Mouse (Mus musculus) olfactory bulb, adult 2 months (tissue): Measurements from ENCODE around the gene Smpdl3a. TPM values are rescaled to one million over a fixed set of nuclear protein-coding genes. Genes with fewer than 3 reads are reported as not detected.

Experiments
- H3K27ac ChIP-seq: fragments of 200-500 bp; 2 replicates; pipeline ENCODE4 v1.5.1; 2012; ENCODE audit warnings: low read depth, low read length; ENCODE audit not compliant: insufficient read depth
- H3K4me1 ChIP-seq: fragments of 200-500 bp; 2 replicates; pipeline ENCODE4 v1.6.1; 2012; ENCODE audit warnings: low read length; ENCODE audit not compliant: control insufficient read depth, insufficient read depth
- H3K4me3 ChIP-seq: fragments of 200-500 bp; 2 replicates; pipeline ENCODE4 v1.5.1; 2012; ENCODE audit warnings: mild to moderate bottlenecking, low read depth, low read length, moderate library complexity; ENCODE audit not compliant: insufficient read depth
- CTCF ChIP-seq: fragments of 200-500 bp; IDR thresholded peaks from 2 replicates; pipeline ENCODE4 v1.5.1; 2012; ENCODE audit warnings: low read depth, mild to moderate bottlenecking, low read length, moderate library complexity; ENCODE audit not compliant: insufficient read depth
- POLR2A ChIP-seq: fragments of 200-500 bp; IDR thresholded peaks from 2 replicates; pipeline ENCODE4 v1.6.1; 2012; ENCODE audit warnings: mild to moderate bottlenecking, low read depth, low read length, moderate library complexity; ENCODE audit not compliant: insufficient read depth
- WGBS: fragments of 180-500 bp; shearing (Covaris S2); methylation state at CpG from one replicate; pipeline ENCODE4 v1.1.7; 2018; 5-methylcytosine and 5-hydroxymethylcytosine counted together
- polyA plus RNA-seq: library from polyadenylated mRNA; stranded (reverse); fragments of >200 nt; gene quantifications from 2 replicates; pipeline ENCODE4 v1.2.4, GENCODE M21; 2012; ENCODE audit warnings: low replicate concordance; ENCODE audit not compliant: missing spikeins, insufficient read depth, insufficient read length

Gene Smpdl3a
- polyA plus RNA-seq, 1 experiment = not detected

DNA sequence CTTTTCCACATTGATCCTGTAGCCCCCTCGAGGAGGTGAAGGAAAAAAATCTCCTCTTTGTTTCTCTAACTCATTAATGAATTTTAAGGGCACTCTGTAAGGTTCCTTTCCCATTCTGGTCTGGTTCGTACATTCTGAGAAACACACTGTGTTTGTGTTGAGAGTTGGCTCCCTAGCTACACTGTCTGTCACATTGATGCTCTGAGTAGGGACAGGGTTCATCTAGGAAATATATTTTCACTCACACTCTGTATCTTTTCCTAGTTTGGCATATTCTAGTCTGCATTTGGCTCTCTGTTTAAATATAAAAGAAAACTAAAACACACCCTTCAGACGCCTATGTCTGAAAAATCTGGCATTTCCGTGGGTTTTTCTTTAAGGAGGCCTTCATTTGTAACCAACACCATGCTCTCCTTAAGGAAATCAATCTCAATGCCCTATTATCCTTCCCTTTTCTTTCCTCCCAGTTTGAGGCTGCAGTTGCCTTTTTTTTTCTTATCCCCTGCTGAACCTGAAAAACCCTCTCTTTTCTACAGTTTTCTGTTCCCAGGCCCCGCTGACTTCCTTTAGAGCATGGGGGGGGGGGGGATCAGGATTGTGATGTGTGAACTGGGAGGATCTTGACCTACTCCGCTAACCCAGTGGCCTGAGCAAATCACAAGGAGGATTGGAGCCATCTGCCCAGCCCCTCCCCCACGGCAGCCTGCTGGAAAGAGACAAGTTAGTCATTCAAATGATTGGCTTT is 9.8 kb upstream of the Smpdl3a start:
- WGBS = 23% methylated on average over 7 of the region's 7 CpGs
- Histone ChIP-seq H3K4me1 (no peaks in the 10 kb centered on the region; the same call in 1 of the 2 replicates), H3K4me3 (no peak overlapping the region), H3K27ac (no peak overlapping the region)
- no peak for TF ChIP-seq CTCF
- TF ChIP-seq POLR2A = no peak

DNA sequence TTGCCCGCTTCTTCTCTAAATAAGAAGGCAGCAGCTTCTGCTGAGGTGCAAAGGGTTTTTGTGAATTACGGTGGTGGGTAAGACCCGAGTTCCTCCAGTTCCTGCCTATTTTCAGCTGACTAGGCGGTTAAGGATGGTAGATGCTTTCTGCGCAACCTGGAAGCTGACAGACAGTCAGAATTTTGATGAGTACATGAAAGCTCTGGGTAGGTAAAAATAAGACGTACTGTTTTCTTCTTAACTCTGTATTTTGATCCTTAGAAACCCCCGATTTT is 9.3 kb upstream of the Smpdl3a start, which contains the start of gene Fabp7:
Fabp7 (plus strand) TSS at position 6 of the 275 bp plus-strand sequence.
- Histone ChIP-seq H3K4me3 (peak within 1 kb of the TSS; percentile 7; the same call in 1 of the 2 replicates), H3K4me1 (no peaks in the 10 kb centered on the region; the same call in 1 of the 2 replicates), H3K27ac (no peak within 1 kb of the TSS)
- no peak for TF ChIP-seq CTCF
- TF ChIP-seq POLR2A = no peak
- 28% methylated on average over 7 of the region's 7 CpGs for WGBS

DNA sequence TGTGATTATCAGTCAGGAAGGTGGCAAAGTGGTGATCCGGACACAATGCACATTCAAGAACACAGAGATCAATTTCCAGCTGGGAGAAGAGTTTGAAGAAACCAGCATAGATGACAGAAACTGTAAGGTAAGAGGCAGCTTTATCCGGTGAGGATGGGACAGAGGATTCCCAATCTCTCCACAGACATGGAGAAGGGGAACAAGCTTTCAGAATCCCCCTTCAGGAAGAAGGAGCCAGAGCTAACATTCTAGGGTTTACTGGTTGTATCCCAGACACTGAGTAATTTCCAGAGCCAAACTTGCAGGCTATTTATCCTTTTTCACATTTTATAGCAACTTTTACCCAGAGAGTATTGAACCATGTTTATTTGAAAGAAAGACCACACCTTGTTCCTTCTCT is 8.6 kb upstream of the Smpdl3a start:
- 47% methylated on average over 2 of the region's 2 CpGs for WGBS
- Histone ChIP-seq H3K4me1 (no peaks in the 10 kb centered on the region; the same call in 1 of the 2 replicates), H3K4me3 (peak overlapping the region; percentile 7; the same call in 1 of the 2 replicates), H3K27ac (no peak overlapping the region)
- TF ChIP-seq CTCF (no peak), POLR2A (no peak)

DNA sequence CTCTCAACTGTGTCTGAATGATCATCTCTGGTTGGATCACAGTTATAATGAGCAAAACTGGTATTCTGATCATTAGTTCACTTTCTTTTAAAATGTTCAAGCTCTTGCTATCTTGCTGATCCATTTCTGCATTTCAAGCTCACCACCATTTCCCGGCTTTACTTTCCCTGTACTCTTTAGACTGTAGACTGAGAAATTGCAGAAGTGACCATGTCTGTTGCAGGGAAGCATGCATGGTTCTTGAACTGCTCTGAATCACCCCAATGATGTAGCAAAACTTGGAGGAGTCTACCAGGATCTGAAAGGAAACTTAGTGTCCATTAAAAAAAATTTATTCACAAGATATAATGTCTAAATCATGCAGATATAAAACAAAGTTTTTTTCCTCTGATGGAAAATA is 1.2 kb upstream of the Smpdl3a start:
- Histone ChIP-seq H3K4me3 (no peak overlapping the region), H3K27ac (no peak overlapping the region), H3K4me1 (peaks cover 9% of the 10 kb centered on the region)
- TF ChIP-seq CTCF (no peak), POLR2A (no peak)
- WGBS = 91% methylated on average over 1 of the region's 1 CpGs

DNA sequence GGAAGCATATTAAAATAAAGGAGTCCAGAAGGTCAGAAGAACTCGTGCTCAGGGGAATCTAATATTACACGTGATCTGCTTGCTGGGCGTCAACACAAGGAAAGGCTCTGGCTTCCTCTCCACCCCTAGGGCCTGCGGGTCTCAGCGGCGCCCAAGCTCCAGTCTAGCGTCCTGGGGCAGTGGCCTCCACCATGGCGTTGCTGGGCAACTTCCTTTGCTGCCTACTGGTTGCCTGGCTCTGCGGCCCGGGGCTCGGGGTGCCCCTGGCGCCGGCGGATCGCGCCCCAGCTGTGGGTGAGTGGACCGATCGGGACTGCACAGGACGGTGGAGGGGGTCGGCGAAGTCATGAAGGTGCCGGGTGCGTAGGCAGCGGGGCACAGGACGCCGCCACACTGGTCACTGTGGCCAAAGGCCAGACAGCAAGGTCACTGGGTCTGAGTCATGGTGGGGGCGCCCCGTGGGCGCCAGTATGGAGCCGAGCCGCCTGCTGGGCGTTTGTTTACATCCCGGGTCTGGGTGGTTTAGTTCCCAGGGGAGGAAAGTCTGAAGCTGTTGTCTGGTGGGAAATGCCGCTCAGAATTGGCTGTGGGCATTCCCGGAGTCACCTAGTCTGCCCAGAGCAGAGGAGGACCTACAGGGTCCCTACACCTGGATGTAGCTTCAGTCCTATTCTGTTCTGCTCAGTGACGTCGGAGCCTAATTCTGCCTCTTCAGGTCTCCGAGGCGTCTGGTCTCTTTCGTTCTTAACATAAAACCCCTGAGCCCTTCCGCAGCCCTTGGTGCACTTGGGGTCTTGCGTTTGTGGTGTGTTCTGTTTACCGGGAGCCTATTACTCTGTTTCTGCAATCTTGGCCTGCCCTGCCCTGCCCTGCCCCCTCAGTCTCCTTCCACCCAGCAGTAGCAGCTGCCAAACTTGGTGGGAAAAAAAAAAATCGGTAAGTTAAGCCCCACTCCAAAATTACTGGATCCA is 641 bp downstream of the Smpdl3a start:
- no peak for TF ChIP-seq POLR2A
- Histone ChIP-seq H3K4me3 (peak overlapping the region; percentile 62), H3K4me1 (peaks cover 9% of the 10 kb centered on the region), H3K27ac (peak overlapping the region; percentile 60)
- 2% methylated on average over 44 of the region's 44 CpGs for WGBS

DNA sequence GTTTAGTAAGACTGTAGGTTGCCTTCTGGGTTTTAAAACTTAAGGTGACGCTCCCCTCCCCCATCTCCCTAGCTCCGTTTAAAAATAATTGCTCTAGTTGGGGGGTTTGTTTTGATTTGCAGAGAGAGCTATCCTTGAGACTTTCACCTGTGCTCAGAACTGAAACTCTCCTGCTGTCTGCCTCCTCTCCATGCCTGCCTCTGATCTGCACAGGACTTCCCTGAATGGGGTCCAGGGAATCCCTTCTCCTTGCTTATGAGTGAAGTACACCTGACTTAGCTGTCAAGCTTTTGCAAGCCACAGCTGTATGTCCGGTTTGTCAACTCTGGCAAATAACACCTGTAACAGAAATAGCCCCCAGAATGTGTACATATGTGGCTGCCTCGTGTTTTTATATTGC is 1.4 kb downstream of the Smpdl3a start:
- H3K27ac ChIP-seq = no peak overlapping the region
- WGBS = 29% methylated on average over 4 of the region's 4 CpGs
- 0 out of 2 replicates have a peak overlapping the region, but pooled peaks have one; percentile 15 for H3K4me3 ChIP-seq
- TF ChIP-seq CTCF (no peak), POLR2A (no peak)
- peaks cover 9% of the 10 kb centered on the region for H3K4me1 ChIP-seq

DNA sequence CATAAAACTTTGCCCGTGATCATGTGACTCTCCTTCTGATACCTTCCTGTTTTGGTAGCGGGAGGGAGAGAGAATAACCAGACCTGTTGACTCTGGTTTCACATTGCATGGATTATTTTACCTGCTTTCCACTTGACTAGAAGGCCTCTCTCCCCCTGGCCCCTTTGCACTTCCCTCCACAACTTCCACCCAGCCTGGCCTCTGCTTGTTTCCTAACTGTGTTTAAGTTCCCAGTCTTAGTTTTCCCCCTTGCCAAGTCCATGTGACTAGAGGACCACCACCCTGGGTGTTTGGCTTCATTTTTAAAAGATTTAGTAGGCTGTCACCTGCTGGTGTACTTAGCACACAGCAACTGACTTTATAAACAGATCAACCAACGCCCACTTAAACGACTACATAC is 1.9 kb downstream of the Smpdl3a start:
- H3K27ac ChIP-seq = no peak overlapping the region
- WGBS = 44% methylated on average over 4 of the region's 4 CpGs
- H3K4me3 ChIP-seq = no peak overlapping the region
- TF ChIP-seq POLR2A (no peak), CTCF (no peak)
- peaks cover 9% of the 10 kb centered on the region for H3K4me1 ChIP-seq

DNA sequence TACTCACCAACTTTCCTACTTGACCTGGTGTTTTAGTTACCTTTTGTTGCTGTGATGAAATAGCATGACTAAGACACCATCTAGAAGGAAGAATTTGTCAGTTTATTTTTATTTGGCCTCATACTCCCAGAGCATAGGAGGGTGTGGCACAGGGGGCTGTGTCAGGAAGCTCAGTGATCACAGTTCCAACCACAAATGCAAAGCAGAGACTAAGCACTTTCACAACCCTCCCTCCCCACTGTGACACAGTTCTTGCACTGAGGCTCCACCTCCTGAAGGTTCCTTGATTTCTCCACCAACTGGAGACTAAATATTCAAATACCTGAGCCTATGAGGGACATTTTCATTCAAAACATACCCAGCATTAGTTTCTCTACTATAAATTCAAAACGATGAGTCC is 5.4 kb downstream of the Smpdl3a start:
- H3K27ac ChIP-seq = no peak overlapping the region
- peaks cover 8% of the 10 kb centered on the region for H3K4me1 ChIP-seq
- no peak overlapping the region for H3K4me3 ChIP-seq
- no peak for TF ChIP-seq POLR2A
- TF ChIP-seq CTCF = no peak
- WGBS = 91% methylated on average over 1 of the region's 1 CpGs

DNA sequence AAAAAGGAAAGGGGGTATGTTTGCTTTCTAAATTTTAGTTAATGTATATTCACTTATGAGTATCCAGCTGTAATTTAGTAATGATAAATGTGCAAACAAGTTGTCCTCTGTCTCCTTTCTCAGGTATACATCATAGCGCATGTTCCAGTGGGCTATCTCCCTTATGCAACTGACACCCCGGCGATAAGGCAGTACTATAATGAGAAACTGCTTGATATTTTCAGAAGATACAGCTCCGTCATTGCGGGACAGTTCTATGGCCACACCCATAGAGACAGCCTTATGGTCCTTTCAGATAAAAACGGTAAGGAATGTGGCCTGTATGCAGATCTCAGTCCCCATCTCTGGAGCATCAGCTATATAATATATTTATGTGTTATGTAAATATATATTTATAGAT is 13.6 kb downstream of the Smpdl3a start:
- 94% methylated on average over 6 of the region's 6 CpGs for WGBS
- TF ChIP-seq CTCF = no peak
- H3K4me1 ChIP-seq = no peaks in the 10 kb centered on the region

More for the DNA sequence above, 13.6 kb downstream of the Smpdl3a start:
- Histone ChIP-seq H3K27ac (no peak overlapping the region), H3K4me3 (no peak overlapping the region)
